Mouse (Mus musculus) neural tube, embryonic 11.5 days (tissue): ENCODE data around the gene Cdk5. TPM values are rescaled to one million over a fixed set of nuclear protein-coding genes. Genes with fewer than 3 reads are reported as not detected.

Experiments used
- ATAC-seq: fragments of 200-750 bp; cut with Nextera tagmentation; 2 replicates; pipeline ENCODE4 v1.8.0; 2017; ENCODE audit warnings: moderate number of reproducible peaks, mild to moderate bottlenecking, moderate TSS enrichment, moderate library complexity; ENCODE audit not compliant: insufficient read depth, low FRiP score, low TSS enrichment
- DNase-seq: peaks from one replicate; pipeline ENCODE4 v3.0.0-alpha.2; 2015; ENCODE audit warnings: low spot score
- H3K27ac ChIP-seq: fragments of 300-500 bp; sonication (generic); 2 replicates; pipeline ENCODE4 v1.5.1; 2014; ENCODE audit warnings: low read depth, mild to moderate bottlenecking, low read length
- H3K27me3 ChIP-seq: fragments of 300-500 bp; sonication (generic); 2 replicates; pipeline ENCODE4 v1.6.1; 2014; ENCODE audit warnings: mild to moderate bottlenecking, low read length, mixed read lengths; ENCODE audit not compliant: control insufficient read depth, insufficient read depth
- H3K36me3 ChIP-seq: fragments of 300-500 bp; sonication (generic); 2 replicates; pipeline ENCODE4 v1.6.1; 2014; ENCODE audit warnings: mild to moderate bottlenecking, low read length, moderate library complexity, mixed read lengths; ENCODE audit not compliant: control insufficient read depth, insufficient read depth
- H3K4me1 ChIP-seq: fragments of 300-500 bp; sonication (generic); 2 replicates; pipeline ENCODE4 v1.6.1; 2014; ENCODE audit warnings: low read length, mixed read lengths; ENCODE audit not compliant: control insufficient read depth, insufficient read depth
- H3K4me2 ChIP-seq: fragments of 300-500 bp; sonication (generic); 2 replicates; pipeline ENCODE4 v1.6.1; 2014; ENCODE audit warnings: low read depth, mild to moderate bottlenecking, moderate library complexity
- H3K4me3 ChIP-seq: fragments of 300-500 bp; sonication (generic); 2 replicates; pipeline ENCODE4 v1.5.1; 2014; ENCODE audit warnings: low read depth, low read length
- H3K9ac ChIP-seq: fragments of 300-500 bp; sonication (generic); 2 replicates; pipeline ENCODE4 v1.6.1; 2014; ENCODE audit warnings: mild to moderate bottlenecking, low read length
- H3K9me3 ChIP-seq: fragments of 300-500 bp; sonication (generic); 2 replicates; pipeline ENCODE4 v1.6.1; 2016; ENCODE audit warnings: low read length; ENCODE audit not compliant: control insufficient read depth
- WGBS: fragments of 180-500 bp; shearing (Covaris S2); extraction: QIAGEN DNeasy Blood & Tissue Kit; methylation state at CpG from one replicate; pipeline ENCODE4 v1.1.7; 2014; 5-methylcytosine and 5-hydroxymethylcytosine counted together
- polyA plus RNA-seq: library from polyadenylated mRNA; unstranded; fragments of >200 nt; fragmentation: Nextera tagmentation; extraction: Ambion mirVana; gene quantifications from 2 replicates; pipeline ENCODE4 v1.2.1, GENCODE M21; 2014

Cdk5 gene
- polyA plus RNA-seq, 1 experiment from 2014 or later: 64.9 TPM

DNA sequence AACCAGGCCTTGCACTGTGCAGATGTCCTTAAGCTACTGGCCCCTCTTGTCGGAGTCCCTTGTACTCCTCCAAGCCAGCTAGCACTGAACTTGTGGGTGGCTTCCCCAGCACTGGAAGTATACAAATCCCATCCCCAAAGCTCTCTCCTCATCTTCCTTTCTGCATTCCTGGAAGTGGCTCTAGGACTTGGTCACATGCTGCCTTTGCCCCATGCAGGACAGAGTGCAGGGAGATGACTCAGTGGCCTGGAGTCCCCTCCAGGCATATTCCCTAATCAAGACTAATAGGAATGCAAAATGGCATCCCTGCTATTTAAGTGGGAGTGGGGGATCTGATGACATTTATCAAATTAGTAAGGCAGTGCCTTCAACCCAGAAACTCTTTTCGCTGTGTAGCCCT is 11.3 kb downstream of the Cdk5 start:
- 88% methylated on average over 2 of the region's 2 CpGs for WGBS
- no peak for ATAC-seq
- H3K9ac ChIP-seq: no peak overlapping the region
- no peak overlapping the region for H3K4me3 ChIP-seq
- no peaks in the 10 kb centered on the region for H3K9me3 ChIP-seq
- peaks cover 4% of the 10 kb centered on the region; the same call in 1 of the 2 replicates for H3K4me1 ChIP-seq
- H3K36me3 ChIP-seq: no peaks in the 10 kb centered on the region
- no peaks in the 10 kb centered on the region for H3K27me3 ChIP-seq
- no peak for DNase-seq
- no peak overlapping the region for H3K27ac ChIP-seq
- no peak overlapping the region for H3K4me2 ChIP-seq

- ATAC-seq: no peak
- 79% methylated on average over 2 of the region's 2 CpGs for WGBS
Observed at GRCm38 (mm10) chr5:24409466-24409865, 13.9 kb downstream of the Cdk5 start.

GRCm38 (mm10) chr5:24408651-24409050 is 14.7 kb downstream of the Cdk5 start:
- Histone ChIP-seq H3K36me3 (no peaks in the 10 kb centered on the region; the same call in 1 of the 2 replicates), H3K4me2 (no peak overlapping the region), H3K27ac (no peak overlapping the region), H3K4me1 (no peaks in the 10 kb centered on the region), H3K9me3 (no peaks in the 10 kb centered on the region), H3K9ac (no peak overlapping the region), H3K4me3 (no peak overlapping the region), H3K27me3 (no peaks in the 10 kb centered on the region)
- no peak for DNase-seq
- 96% methylated on average over 13 of the region's 13 CpGs for WGBS
- no peak for ATAC-seq

More at GRCm38 (mm10) chr5:24409466-24409865, 13.9 kb downstream of the Cdk5 start:
- no peaks in the 10 kb centered on the region for H3K27me3 ChIP-seq
- no peak overlapping the region for H3K9ac ChIP-seq
- H3K4me1 ChIP-seq: no peaks in the 10 kb centered on the region
- H3K4me3 ChIP-seq: no peak overlapping the region
- H3K9me3 ChIP-seq: no peaks in the 10 kb centered on the region
- H3K4me2 ChIP-seq: no peak overlapping the region
- no peaks in the 10 kb centered on the region; the same call in 1 of the 2 replicates for H3K36me3 ChIP-seq
- no peak for DNase-seq
- no peak overlapping the region for H3K27ac ChIP-seq

DNA sequence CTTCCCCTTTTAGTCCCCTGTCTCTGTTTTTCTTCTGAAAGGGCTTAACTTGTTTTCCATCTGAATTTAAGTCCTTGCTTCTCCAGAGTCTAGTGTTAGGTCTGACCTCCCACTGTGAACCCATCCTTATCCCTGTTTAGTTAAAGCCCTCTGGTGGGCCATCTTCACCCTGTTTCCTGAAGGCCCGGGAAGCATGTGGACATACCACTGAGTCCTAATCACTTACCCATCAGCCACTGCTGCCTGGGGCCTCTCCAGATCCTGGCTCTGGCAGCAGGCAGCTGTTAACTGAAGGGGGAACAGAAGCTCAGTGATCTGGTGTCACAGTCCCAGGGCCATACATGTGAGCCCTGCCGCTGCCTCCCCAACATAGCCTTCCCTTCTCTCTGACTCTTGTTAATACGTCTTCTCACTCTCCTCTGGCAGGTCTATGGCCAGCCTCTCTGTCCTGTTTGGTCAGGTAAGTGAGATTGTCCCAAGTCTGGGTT is 17.9 kb downstream of the Cdk5 start:
- WGBS: 67% methylated on average over 3 of the region's 3 CpGs
- Histone ChIP-seq H3K27ac (no peak overlapping the region), H3K9me3 (no peaks in the 10 kb centered on the region), H3K4me1 (no peaks in the 10 kb centered on the region), H3K4me3 (no peak overlapping the region), H3K4me2 (no peak overlapping the region), H3K36me3 (no peaks in the 10 kb centered on the region; the same call in 1 of the 2 replicates), H3K9ac (no peak overlapping the region), H3K27me3 (no peaks in the 10 kb centered on the region)
- DNase-seq: no peak
- ATAC-seq: no peak

DNA sequence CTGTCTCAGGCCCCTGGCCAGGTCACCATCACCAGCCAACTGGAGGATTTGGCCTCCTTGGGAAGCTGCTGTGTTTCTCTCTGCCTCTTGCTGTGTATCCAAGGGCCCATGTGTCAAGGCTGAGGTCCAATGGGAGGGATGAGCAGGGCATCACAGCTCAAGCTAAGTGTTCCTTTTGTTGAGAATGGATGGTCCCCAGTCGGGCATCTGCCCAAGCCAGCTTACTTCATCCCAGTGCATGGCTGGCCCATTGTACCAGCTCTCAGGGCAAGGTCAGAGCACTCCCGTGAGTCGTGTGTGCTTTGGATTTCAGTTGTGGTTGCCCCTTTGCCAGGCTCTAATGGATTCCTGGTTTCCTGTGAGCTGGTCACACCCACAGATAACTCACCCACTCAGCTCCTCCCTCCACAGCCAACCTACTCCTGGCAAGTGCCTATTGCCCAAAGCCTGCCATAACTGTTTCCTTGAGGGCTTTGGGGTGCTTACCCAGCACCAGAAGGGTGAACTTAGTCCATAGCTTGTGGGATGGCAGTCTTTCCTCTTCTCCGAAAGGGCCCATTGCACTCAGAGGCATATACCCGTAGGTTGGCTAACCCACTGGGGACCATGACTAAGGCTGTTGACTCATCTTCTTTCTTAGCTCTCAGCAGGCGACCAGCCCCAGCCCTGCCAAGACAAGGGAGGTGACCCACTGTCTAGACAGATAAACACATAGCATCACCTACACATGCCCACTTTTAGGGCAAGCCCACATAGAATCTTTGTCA is 18.6 kb downstream of the Cdk5 start:
- DNase-seq (no peak), ATAC-seq (no peak)
- no peaks in the 10 kb centered on the region for H3K27me3 ChIP-seq
- WGBS: 84% methylated on average over 6 of the region's 6 CpGs
- no peak overlapping the region for H3K4me2 ChIP-seq
- no peak overlapping the region for H3K9ac ChIP-seq
- no peak overlapping the region for H3K4me3 ChIP-seq
- H3K36me3 ChIP-seq: no peaks in the 10 kb centered on the region; the same call in 1 of the 2 replicates
- H3K4me1 ChIP-seq: no peaks in the 10 kb centered on the region
- no peaks in the 10 kb centered on the region for H3K9me3 ChIP-seq
- H3K27ac ChIP-seq: no peak overlapping the region

DNA sequence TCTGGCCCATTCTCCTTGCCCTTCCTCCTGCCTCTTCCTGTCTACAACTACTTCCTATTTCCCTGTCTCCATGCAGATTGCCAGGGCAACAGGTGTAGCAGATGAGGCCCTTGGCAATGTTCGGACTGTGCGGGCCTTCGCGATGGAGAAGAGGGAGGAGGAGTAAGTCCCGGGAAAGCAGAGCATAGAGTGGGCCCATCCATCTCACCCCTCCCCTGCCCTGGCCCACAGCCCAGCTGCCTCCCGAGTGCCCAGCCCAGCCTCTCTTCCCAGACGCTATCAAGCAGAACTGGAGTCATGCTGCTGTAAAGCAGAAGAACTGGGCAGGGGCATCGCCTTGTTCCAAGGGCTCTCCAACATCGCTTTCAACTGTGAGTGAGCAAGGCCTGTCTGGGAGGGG is 21.4 kb downstream of the Cdk5 start:
- H3K27ac ChIP-seq: no peak overlapping the region
- DNase-seq (no peak), ATAC-seq (no peak)
- H3K9ac ChIP-seq: no peak overlapping the region
- H3K4me3 ChIP-seq: no peak overlapping the region
- 83% methylated on average over 9 of the region's 9 CpGs for WGBS
- no peak overlapping the region for H3K4me2 ChIP-seq
- no peaks in the 10 kb centered on the region for H3K9me3 ChIP-seq
- no peaks in the 10 kb centered on the region for H3K27me3 ChIP-seq
- no peaks in the 10 kb centered on the region; the same call in 1 of the 2 replicates for H3K36me3 ChIP-seq
- no peaks in the 10 kb centered on the region for H3K4me1 ChIP-seq

GRCm38 (mm10) chr5:24400911-24401605 is 22.3 kb downstream of the Cdk5 start:
- no peak for ATAC-seq

DNA sequence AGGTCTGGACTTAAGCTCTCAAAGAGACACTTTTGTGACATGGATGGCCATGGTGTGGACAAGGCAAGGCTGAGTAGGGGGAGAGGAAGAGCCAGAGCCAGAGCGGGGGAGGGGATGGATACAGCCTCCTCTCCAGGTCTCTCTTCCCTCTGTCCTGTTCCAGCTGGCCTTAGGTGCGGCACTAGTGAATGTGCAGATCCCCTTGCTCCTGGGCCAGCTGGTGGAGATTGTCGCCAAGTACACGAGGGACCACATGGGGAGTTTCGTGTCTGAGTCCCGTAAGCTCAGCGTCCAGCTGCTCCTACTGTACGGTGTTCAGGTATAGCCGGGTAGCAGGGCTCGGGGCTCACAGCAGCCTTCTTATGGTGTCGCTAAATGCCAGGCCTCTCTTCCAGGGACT is 23.0 kb downstream of the Cdk5 start:
- Histone ChIP-seq H3K4me2 (no peak overlapping the region), H3K36me3 (no peaks in the 10 kb centered on the region; the same call in 1 of the 2 replicates), H3K4me1 (no peaks in the 10 kb centered on the region), H3K9me3 (no peaks in the 10 kb centered on the region), H3K27ac (no peak overlapping the region), H3K4me3 (no peak overlapping the region), H3K27me3 (no peaks in the 10 kb centered on the region), H3K9ac (no peak overlapping the region; the same call in 1 of the 2 replicates)
- 82% methylated on average over 11 of the region's 11 CpGs for WGBS
- ATAC-seq: no peak
- no peak for DNase-seq

More at GRCm38 (mm10) chr5:24400911-24401605, 22.3 kb downstream of the Cdk5 start:
- no peak overlapping the region for H3K9ac ChIP-seq
- no peaks in the 10 kb centered on the region for H3K27me3 ChIP-seq
- no peak overlapping the region for H3K27ac ChIP-seq
- H3K4me2 ChIP-seq: no peak overlapping the region
- H3K36me3 ChIP-seq: no peaks in the 10 kb centered on the region; the same call in 1 of the 2 replicates
- WGBS: 96% methylated on average over 5 of the region's 5 CpGs
- H3K9me3 ChIP-seq: no peaks in the 10 kb centered on the region
- DNase-seq: no peak
- no peak overlapping the region for H3K4me3 ChIP-seq
- H3K4me1 ChIP-seq: no peaks in the 10 kb centered on the region
